Mouse (Mus musculus): ENCODE data around the gene Wfdc15a.
"Not testable (repeated sequence)": the region's sequence is repeated elsewhere in the genome, so short reads cannot be mapped to it uniquely, and the experiment has no call there.

- TF ChIP-seq CTCF, EP300 (IDR thresholded peaks at IDR 0.05): not testable (repeated sequence)
These were observed 6.1 kb upstream of the Wfdc15a start for GRCm38 (mm10) chr2:164206011-164206410.

All from lung, postnatal 0 days (tissue).